Mouse (Mus musculus) stomach, embryonic 14.5 days (tissue): Measurements from ENCODE around the gene H2-DMa. TPM values are rescaled to one million over a fixed set of nuclear protein-coding genes. Genes with fewer than 3 reads are reported as not detected.

Experiments
- ATAC-seq: fragments of 200-750 bp; cut with Nextera tagmentation; 2 replicates; pipeline ENCODE4 v1.8.0; 2017; ENCODE audit warnings: low read depth, moderate TSS enrichment; ENCODE audit not compliant: insufficient number of reproducible peaks, insufficient read depth, low FRiP score
- H3K27ac ChIP-seq: fragments of 300-500 bp; sonication (generic); 2 replicates; pipeline ENCODE4 v1.5.1; 2014; ENCODE audit warnings: mild to moderate bottlenecking, low read length, moderate library complexity, mixed read lengths
- H3K27me3 ChIP-seq: fragments of 300-500 bp; sonication (generic); 2 replicates; pipeline ENCODE4 v1.6.1; 2014; ENCODE audit warnings: low read length, control low read depth, mixed read lengths; ENCODE audit not compliant: control insufficient read depth, insufficient read depth
- H3K36me3 ChIP-seq: fragments of 300-500 bp; sonication (generic); 2 replicates; pipeline ENCODE4 v1.6.1; 2014; ENCODE audit warnings: mild to moderate bottlenecking, control low read depth, low read length, moderate library complexity, mixed read lengths; ENCODE audit not compliant: control insufficient read depth, insufficient read depth
- H3K4me1 ChIP-seq: fragments of 300-500 bp; sonication (generic); 2 replicates; pipeline ENCODE4 v1.6.1; 2014; ENCODE audit warnings: low read length, control low read depth, mixed read lengths; ENCODE audit not compliant: control insufficient read depth, insufficient read depth
- H3K4me2 ChIP-seq: fragments of 300-500 bp; sonication (generic); replicated peaks from 2 replicates; pipeline ENCODE4 v1.6.1; 2014; ENCODE audit warnings: low read depth, low read length, control low read depth
- H3K4me3 ChIP-seq: fragments of 300-500 bp; sonication (generic); 2 replicates; pipeline ENCODE4 v1.5.1; 2014; ENCODE audit warnings: low read depth, low read length, control low read depth
- H3K9ac ChIP-seq: fragments of 300-500 bp; sonication (generic); replicated peaks from 2 replicates; pipeline ENCODE4 v1.6.1; 2014; ENCODE audit warnings: low read depth, mild to moderate bottlenecking, control low read depth, low read length, moderate library complexity, mixed read lengths
- H3K9me3 ChIP-seq: fragments of 300-500 bp; sonication (generic); 2 replicates; pipeline ENCODE4 v1.6.1; 2016; ENCODE audit warnings: low read depth, low read length, control low read depth; ENCODE audit not compliant: control insufficient read depth
- WGBS: fragments of 180-500 bp; shearing (Covaris S2); extraction: QIAGEN DNeasy Blood & Tissue Kit; methylation state at CpG from one replicate; pipeline ENCODE4 v1.1.7; 2014; 5-methylcytosine and 5-hydroxymethylcytosine counted together
- polyA plus RNA-seq: library from polyadenylated mRNA; unstranded; fragments of >200 nt; fragmentation: Nextera tagmentation; extraction: Ambion mirVana; gene quantifications from 2 replicates; pipeline ENCODE4 v1.2.1, GENCODE M21; 2014

H2-DMa gene
- 11.9 and 15.1 TPM in 2 replicates for polyA plus RNA-seq

GRCm38 (mm10) chr17:34119249-34120179 is at the start of gene H2-DMa:
Gene H2-DMa (plus strand): TSS chr17:34119541.
- Histone ChIP-seq H3K27me3 (no peaks in the 10 kb centered on the region), H3K4me3 (peak within 1 kb of the TSS; percentile 99), H3K36me3 (peaks cover 38% of the 10 kb centered on the region), H3K4me1 (peaks cover 14% of the 10 kb centered on the region), H3K9ac (peak within 1 kb of the TSS; percentile 94), H3K27ac (peak within 1 kb of the TSS; percentile 100), H3K9me3 (no peaks in the 10 kb centered on the region), H3K4me2 (peak within 1 kb of the TSS; percentile 98)
- whole genome bisulfite sequencing, result 2% methylated on average over 96 of the region's 96 CpGs
- ATAC-seq, result peak; percentile 79

GRCm38 (mm10) chr17:34072091-34072490 is 47.2 kb upstream of the H2-DMa start:
- ATAC-seq, result no peak
- Histone ChIP-seq H3K4me1 (no peaks in the 10 kb centered on the region), H3K9ac (no peak overlapping the region), H3K36me3 (no peaks in the 10 kb centered on the region), H3K4me3 (no peak overlapping the region), H3K27me3 (0 out of 2 replicates have a peak, but pooled peaks cover 6% of the 10 kb centered on the region), H3K9me3 (no peaks in the 10 kb centered on the region), H3K27ac (no peak overlapping the region), H3K4me2 (no peak overlapping the region)
- WGBS, result 76% methylated on average over 5 of the region's 5 CpGs

- no peak overlapping the region for H3K4me2 ChIP-seq
- H3K9ac ChIP-seq, result no peak overlapping the region
- H3K36me3 ChIP-seq, result no peaks in the 10 kb centered on the region
- H3K27ac ChIP-seq, result no peak overlapping the region
- H3K4me1 ChIP-seq, result no peaks in the 10 kb centered on the region
- no peak for ATAC-seq
- H3K4me3 ChIP-seq, result no peak overlapping the region
- H3K27me3 ChIP-seq, result 0 out of 2 replicates have a peak, but pooled peaks cover 7% of the 10 kb centered on the region
- WGBS, result 44% methylated on average over 7 of the region's 7 CpGs
- H3K9me3 ChIP-seq, result no peaks in the 10 kb centered on the region
Observed at GRCm38 (mm10) chr17:34075271-34075670, 44.1 kb upstream of the H2-DMa start.

- H3K4me3 ChIP-seq, result no peak overlapping the region
- no peaks in the 10 kb centered on the region for H3K36me3 ChIP-seq
- no peaks in the 10 kb centered on the region for H3K4me1 ChIP-seq
- no peak overlapping the region for H3K9ac ChIP-seq
- no peak for ATAC-seq
- no peak overlapping the region for H3K4me2 ChIP-seq
- WGBS, result 2% methylated on average over 9 of the region's 9 CpGs
- H3K27me3 ChIP-seq, result 0 out of 2 replicates have a peak, but pooled peaks cover 7% of the 10 kb centered on the region
- no peaks in the 10 kb centered on the region for H3K9me3 ChIP-seq
- H3K27ac ChIP-seq, result no peak overlapping the region
Observed at GRCm38 (mm10) chr17:34077549-34077948, 41.8 kb upstream of the H2-DMa start.

- Histone ChIP-seq H3K4me3 (no peak overlapping the region), H3K9ac (no peak overlapping the region), H3K9me3 (no peaks in the 10 kb centered on the region), H3K27me3 (0 out of 2 replicates have a peak, but pooled peaks cover 7% of the 10 kb centered on the region), H3K4me2 (no peak overlapping the region), H3K27ac (no peak overlapping the region), H3K4me1 (no peaks in the 10 kb centered on the region), H3K36me3 (no peaks in the 10 kb centered on the region)
- WGBS, result 49% methylated on average over 4 of the region's 4 CpGs
- no peak for ATAC-seq
Observed at GRCm38 (mm10) chr17:34078148-34078547, 41.2 kb upstream of the H2-DMa start.

GRCm38 (mm10) chr17:34079002-34079401 is 40.3 kb upstream of the H2-DMa start:
- 88% methylated on average over 11 of the region's 11 CpGs for WGBS
- Histone ChIP-seq H3K9ac (no peak overlapping the region), H3K27ac (no peak overlapping the region), H3K9me3 (no peaks in the 10 kb centered on the region), H3K4me2 (no peak overlapping the region), H3K27me3 (0 out of 2 replicates have a peak, but pooled peaks cover 7% of the 10 kb centered on the region), H3K4me1 (no peaks in the 10 kb centered on the region), H3K36me3 (no peaks in the 10 kb centered on the region), H3K4me3 (no peak overlapping the region)
- ATAC-seq, result no peak

GRCm38 (mm10) chr17:34079621-34080020 is 39.7 kb upstream of the H2-DMa start:
- no peaks in the 10 kb centered on the region for H3K9me3 ChIP-seq
- H3K9ac ChIP-seq, result no peak overlapping the region
- H3K36me3 ChIP-seq, result no peaks in the 10 kb centered on the region
- no peak overlapping the region for H3K4me2 ChIP-seq
- H3K4me3 ChIP-seq, result no peak overlapping the region
- no peak overlapping the region for H3K27ac ChIP-seq
- 21% methylated on average over 5 of the region's 5 CpGs for WGBS
- 0 out of 2 replicates have a peak, but pooled peaks cover 7% of the 10 kb centered on the region for H3K27me3 ChIP-seq
- peak; percentile 56; the same call in 1 of the 2 replicates for ATAC-seq
- H3K4me1 ChIP-seq, result no peaks in the 10 kb centered on the region

GRCm38 (mm10) chr17:34083104-34083503 is 36.2 kb upstream of the H2-DMa start:
- Histone ChIP-seq H3K27me3 (no peaks in the 10 kb centered on the region), H3K27ac (no peak overlapping the region), H3K9me3 (no peaks in the 10 kb centered on the region), H3K9ac (no peak overlapping the region), H3K4me3 (no peak overlapping the region), H3K4me2 (no peak overlapping the region), H3K36me3 (no peaks in the 10 kb centered on the region), H3K4me1 (no peaks in the 10 kb centered on the region)
- 15% methylated on average over 8 of the region's 8 CpGs for WGBS
- ATAC-seq, result no peak
